Mouse (Mus musculus): Measurements from ENCODE around the gene Dhrs7b. TPM values are rescaled to one million over a fixed set of nuclear protein-coding genes. Genes with fewer than 3 reads are reported as not detected.

The Dhrs7b gene
- polyA plus RNA-seq, 1 experiment = 0.26 TPM

- H3K27me3 ChIP-seq (ENCODE audit: control insufficient read depth) = no peaks in the 10 kb centered on the region
- peaks cover 71% of the 10 kb centered on the region for H3K36me3 ChIP-seq (ENCODE audit: control insufficient read depth)
- H3K4me1 ChIP-seq (ENCODE audit: control insufficient read depth) = peaks cover 45% of the 10 kb centered on the region
- TF ChIP-seq GATA1 (IDR thresholded peaks at IDR 0.05; ENCODE audit: low read length) = no peak
- no peak for TF ChIP-seq TAL1 (IDR thresholded peaks at IDR 0.05; ENCODE audit: low read length)
- no peaks in the 10 kb centered on the region for H3K9me3 ChIP-seq (ENCODE audit: control insufficient read depth, low read length)
- H3K4me3 ChIP-seq (replicated peaks) = no peak overlapping the region
Measured at GRCm38 (mm10) chr11:60905407-60906120, 75.1 kb downstream of the Dhrs7b start.

GRCm38 (mm10) chr11:60906449-60906848 is 76.0 kb downstream of the Dhrs7b start:
- Histone ChIP-seq H3K4me1 (ENCODE audit: control insufficient read depth) (peaks cover 53% of the 10 kb centered on the region), H3K36me3 (ENCODE audit: control insufficient read depth) (peaks cover 78% of the 10 kb centered on the region), H3K4me3 (replicated peaks) (no peak overlapping the region), H3K27me3 (ENCODE audit: control insufficient read depth) (no peaks in the 10 kb centered on the region), H3K9me3 (ENCODE audit: control insufficient read depth, low read length) (no peaks in the 10 kb centered on the region)
- TF ChIP-seq GATA1 (IDR thresholded peaks at IDR 0.05; ENCODE audit: low read length) (no peak), TAL1 (IDR thresholded peaks at IDR 0.05; ENCODE audit: low read length) (no peak)

GRCm38 (mm10) chr11:60908073-60908472 is 77.6 kb downstream of the Dhrs7b start:
- Histone ChIP-seq H3K36me3 (ENCODE audit: control insufficient read depth) (peaks cover 86% of the 10 kb centered on the region), H3K4me1 (ENCODE audit: control insufficient read depth) (peaks cover 62% of the 10 kb centered on the region), H3K4me3 (replicated peaks) (no peak overlapping the region), H3K27me3 (ENCODE audit: control insufficient read depth) (no peaks in the 10 kb centered on the region), H3K9me3 (ENCODE audit: control insufficient read depth, low read length) (no peaks in the 10 kb centered on the region)
- TF ChIP-seq TAL1 (IDR thresholded peaks at IDR 0.05; ENCODE audit: low read length) (no peak), GATA1 (IDR thresholded peaks at IDR 0.05; ENCODE audit: low read length) (no peak)

GRCm38 (mm10) chr11:60909626-60910025 is 79.2 kb downstream of the Dhrs7b start:
- Histone ChIP-seq H3K9me3 (ENCODE audit: control insufficient read depth, low read length) (no peaks in the 10 kb centered on the region), H3K4me3 (replicated peaks) (no peak overlapping the region), H3K27me3 (ENCODE audit: control insufficient read depth) (no peaks in the 10 kb centered on the region), H3K4me1 (ENCODE audit: control insufficient read depth) (peaks cover 73% of the 10 kb centered on the region), H3K36me3 (ENCODE audit: control insufficient read depth) (peaks cover 70% of the 10 kb centered on the region)
- no peak for TF ChIP-seq TAL1 (IDR thresholded peaks at IDR 0.05; ENCODE audit: low read length)
- no peak for TF ChIP-seq GATA1 (IDR thresholded peaks at IDR 0.05; ENCODE audit: low read length)

Other genes starting within 250 kb of the Dhrs7b start
- 2.5 and 4.0 TPM in 2 replicates for gene Llgl1, start 130.9 kb upstream of the Dhrs7b start, polyA plus RNA-seq (2012)
- 6.9 and 16.9 TPM in 2 replicates for gene Flii, start 103.4 kb upstream of the Dhrs7b start, polyA plus RNA-seq (2012)
- gene Mief2, start 102.2 kb upstream of the Dhrs7b start, polyA plus RNA-seq (2012) = 0.38 and 0.50 TPM in 2 replicates
- gene Top3a, start 53.3 kb upstream of the Dhrs7b start, polyA plus RNA-seq (2012) = 0.31 and 0.42 TPM in 2 replicates
- gene Smcr8, start 53.1 kb upstream of the Dhrs7b start, polyA plus RNA-seq (2012) = 0.05 and 0.06 TPM in 2 replicates
- gene Shmt1, start 18.9 kb upstream of the Dhrs7b start, polyA plus RNA-seq (2012) = not detected in 2 replicates
- 1.3 and 1.8 TPM in 2 replicates for gene Tmem11, start 48.6 kb downstream of the Dhrs7b start, polyA plus RNA-seq (2012)
- 15.0 and 24.8 TPM in 2 replicates for gene Natd1, start 84.1 kb downstream of the Dhrs7b start, polyA plus RNA-seq (2012)
- gene Map2k3, start 101.4 kb downstream of the Dhrs7b start, polyA plus RNA-seq (2012) = 59.8 and 102 TPM in 2 replicates
- gene Kcnj12, start 191.9 kb downstream of the Dhrs7b start, polyA plus RNA-seq (2012) = 0.05 and 0.08 TPM in 2 replicates